ENCODE assay signal across 12 mouse cellular contexts in genomic region chr11:32010663-32010970, GRCm38 (mm10). TPM values are rescaled to one million over a fixed set of nuclear protein-coding genes. Genes with fewer than 3 reads are reported as not detected.
DNase-seq lines count a peak whose midpoint lies in the region; ATAC-seq and TF ChIP-seq lines count a peak whose summit lies in the region.
"Had no signal": no experiment of that assay in that cellular context is flagged by ENCODE, and none has a peak within 500 bp of the region (broad histone marks: within the 10 kb centered on the region; RNA-seq: fewer than 3 reads in every experiment).

No protein-coding gene starts in this region.

- no peak overlapping the region for H3K4me3 ChIP-seq in kidney, embryonic 16.5 days (ENCODE audit: low read length)
- no peak overlapping the region for H3K4me3 ChIP-seq in forebrain, embryonic 11.5 days (ENCODE audit: low read depth, low read length)
- no peak overlapping the region; the same call in 1 of the 2 replicates for H3K4me3 ChIP-seq in neural tube, embryonic 13.5 days
- no peak overlapping the region for H3K4me3 ChIP-seq in stomach, postnatal 0 days (ENCODE audit: low read depth, low read length)
- H3K4me3 ChIP-seq: embryonic facial prominence, embryonic 15.5 days had no signal

- no peak for TF ChIP-seq CTCF in stomach, postnatal 0 days (IDR thresholded peaks at IDR 0.05; ENCODE audit: low read depth)

- no peak for ATAC-seq in kidney, embryonic 16.5 days (ENCODE audit: low FRiP score, low TSS enrichment)
- ATAC-seq in forebrain, embryonic 11.5 days (replicated peaks; ENCODE audit: low FRiP score) = peak; percentile 17; the same call in 1 of the 2 replicates
- peak; percentile 6; the same call in 1 of the 2 replicates for ATAC-seq in neural tube, embryonic 13.5 days (ENCODE audit: low read depth)
- ATAC-seq in stomach, postnatal 0 days (ENCODE audit: low FRiP score, low TSS enrichment) = no peak

- 52% methylated on average over 5 of the region's 5 CpGs for WGBS in kidney, embryonic 16.5 days
- WGBS in forebrain, embryonic 11.5 days = 56% methylated on average over 5 of the region's 5 CpGs
- 44% methylated on average over 5 of the region's 5 CpGs for WGBS in neural tube, embryonic 13.5 days
- WGBS in stomach, postnatal 0 days = 62% methylated on average over 5 of the region's 5 CpGs

- no peak overlapping the region for H3K9ac ChIP-seq in kidney, embryonic 16.5 days (replicated peaks; ENCODE audit: low read length)
- no peak overlapping the region for H3K9ac ChIP-seq in forebrain, embryonic 11.5 days (ENCODE audit: low read length)
- 0 out of 2 replicates have a peak overlapping the region, but pooled peaks have one; percentile 18 for H3K9ac ChIP-seq in neural tube, embryonic 13.5 days
- H3K9ac ChIP-seq in stomach, postnatal 0 days (ENCODE audit: low read length) = no peak overlapping the region
- H3K9ac ChIP-seq: embryonic facial prominence, embryonic 15.5 days had no signal

- H3K27me3 ChIP-seq in kidney, embryonic 16.5 days (ENCODE audit: insufficient read depth, low read length) = no peaks in the 10 kb centered on the region
- H3K27me3 ChIP-seq in forebrain, embryonic 11.5 days (ENCODE audit: control insufficient read depth, insufficient read depth, low read length) = no peaks in the 10 kb centered on the region
- H3K27me3 ChIP-seq in neural tube, embryonic 13.5 days = no peaks in the 10 kb centered on the region
- H3K27me3 ChIP-seq in stomach, postnatal 0 days (ENCODE audit: control insufficient read depth, insufficient read depth, low read length) = no peaks in the 10 kb centered on the region
- H3K27me3 ChIP-seq: embryonic facial prominence, embryonic 15.5 days had no signal

- peak; percentile 21 for DNase-seq in kidney, postnatal 14 days
- no peak for DNase-seq in forebrain, embryonic 11.5 days (ENCODE audit: low spot score)
- DNase-seq in induced T-regulatory cell, adult 2 months (ENCODE audit: low read depth) = peak; percentile 84
- no peak for DNase-seq in Muller cell, postnatal 12 days (ENCODE audit: inconsistent ontology term)
- no peak for DNase-seq in stomach, postnatal 0 days (ENCODE audit: low spot score)
- no peak for DNase-seq in cerebellum, adult 8-10 months
- DNase-seq: gastrocnemius, postnatal 10 days had no signal

- H3K9me3 ChIP-seq in kidney, embryonic 16.5 days (ENCODE audit: low read length) = peaks cover 10% of the 10 kb centered on the region
- H3K9me3 ChIP-seq in forebrain, embryonic 11.5 days (ENCODE audit: control insufficient read depth, low read length) = peaks cover 7% of the 10 kb centered on the region; the same call in 1 of the 2 replicates
- H3K9me3 ChIP-seq in neural tube, embryonic 13.5 days = peaks cover 12% of the 10 kb centered on the region; the same call in 1 of the 2 replicates
- no peaks in the 10 kb centered on the region for H3K9me3 ChIP-seq in stomach, postnatal 0 days (ENCODE audit: control insufficient read depth, low read length)
- H3K9me3 ChIP-seq: embryonic facial prominence, embryonic 15.5 days had no signal

- peaks cover 17% of the 10 kb centered on the region for H3K4me1 ChIP-seq in kidney, embryonic 16.5 days (ENCODE audit: insufficient read depth, low read length)
- H3K4me1 ChIP-seq in forebrain, embryonic 11.5 days (replicated peaks; ENCODE audit: control insufficient read depth, insufficient read depth, low read length) = peaks cover 8% of the 10 kb centered on the region; the same call in 1 of the 2 replicates
- H3K4me1 ChIP-seq in neural tube, embryonic 13.5 days (replicated peaks) = peaks cover 76% of the 10 kb centered on the region
- no peaks in the 10 kb centered on the region for H3K4me1 ChIP-seq in stomach, postnatal 0 days (replicated peaks; ENCODE audit: control insufficient read depth, insufficient read depth)

- H3K27ac ChIP-seq in kidney, embryonic 16.5 days (ENCODE audit: low read length) = no peak overlapping the region
- peak overlapping the region; percentile 59; the same call in 1 of the 2 replicates for H3K27ac ChIP-seq in forebrain, embryonic 11.5 days (ENCODE audit: low read depth, low read length)
- peak overlapping the region; percentile 80 for H3K27ac ChIP-seq in neural tube, embryonic 13.5 days (replicated peaks)
- H3K27ac ChIP-seq in stomach, postnatal 0 days (replicated peaks) = no peak overlapping the region
- H3K27ac ChIP-seq: embryonic facial prominence, embryonic 15.5 days; macrophage had no signal

- H3K4me2 ChIP-seq in kidney, embryonic 16.5 days (replicated peaks; ENCODE audit: low read depth, low read length) = no peak overlapping the region
- no peak overlapping the region for H3K4me2 ChIP-seq in forebrain, embryonic 11.5 days (ENCODE audit: low read depth, low read length, severe bottlenecking)
- H3K4me2 ChIP-seq in neural tube, embryonic 13.5 days = peak overlapping the region; percentile 39
- no peak overlapping the region for H3K4me2 ChIP-seq in stomach, postnatal 0 days (replicated peaks; ENCODE audit: low read depth)
- H3K4me2 ChIP-seq: embryonic facial prominence, embryonic 15.5 days had no signal

- TF ChIP-seq EP300 in stomach, postnatal 0 days (optimal IDR thresholded peaks at IDR 0.05) = no peak

- H3K36me3 ChIP-seq in kidney, embryonic 16.5 days (ENCODE audit: insufficient read depth, low read length) = no peaks in the 10 kb centered on the region
- peaks cover 2% of the 10 kb centered on the region; the same call in 1 of the 2 replicates for H3K36me3 ChIP-seq in forebrain, embryonic 11.5 days (ENCODE audit: control insufficient read depth, insufficient read depth, low read length)
- peaks cover 55% of the 10 kb centered on the region for H3K36me3 ChIP-seq in neural tube, embryonic 13.5 days
- H3K36me3 ChIP-seq in stomach, postnatal 0 days (ENCODE audit: control insufficient read depth, insufficient read depth, low read length) = no peaks in the 10 kb centered on the region
- H3K36me3 ChIP-seq: embryonic facial prominence, embryonic 15.5 days had no signal

RNA-seq across cellular contexts. Expression of gene Nsg2, which starts 10.4 kb away (rescaled TPM):
- polyA plus RNA-seq in kidney, embryonic 16.5 days (2015; fragmentation: Nextera tagmentation; extraction: Ambion mirVana) = 5.9 and 8.4 TPM in 2 replicates
- 24.9 and 27.1 TPM in 2 replicates for polyA plus RNA-seq in forebrain, embryonic 11.5 days (2014; fragmentation: Nextera tagmentation; extraction: Ambion mirVana)
- 356 and 366 TPM in 2 replicates for polyA plus RNA-seq in neural tube, embryonic 13.5 days (2015; fragmentation: Nextera tagmentation; extraction: Ambion mirVana)
- polyA plus RNA-seq in stomach, postnatal 0 days (2015; fragmentation: Nextera tagmentation; extraction: Ambion mirVana) = 6.1 and 6.5 TPM in 2 replicates
- polyA plus RNA-seq: C2C12, macrophage had no signal

RNA-seq across cellular contexts. Expression of gene 4930524B15Rik, which starts 45.2 kb away (rescaled TPM):
- 0.17 TPM in 1 of 2 replicates, not detected in the other for polyA plus RNA-seq in kidney, embryonic 16.5 days (2015; fragmentation: Nextera tagmentation; extraction: Ambion mirVana)
- 0.09 and 0.17 TPM in 2 replicates for polyA plus RNA-seq in forebrain, embryonic 11.5 days (2014; fragmentation: Nextera tagmentation; extraction: Ambion mirVana)
- polyA plus RNA-seq in neural tube, embryonic 13.5 days (2015; fragmentation: Nextera tagmentation; extraction: Ambion mirVana) = 0.22 and 0.23 TPM in 2 replicates
- polyA plus RNA-seq in stomach, postnatal 0 days (2015; fragmentation: Nextera tagmentation; extraction: Ambion mirVana) = 0.08 and 0.10 TPM in 2 replicates
- polyA plus RNA-seq: C2C12; embryonic facial prominence, embryonic 15.5 days; macrophage had no signal

Comparison
In these comparisons a context has a peak if more than half of its experiments do, and no peak if none do; other contexts are left out.
1. DNase-seq: peak in kidney, postnatal 14 days (single experiment) and induced T-regulatory cell, adult 2 months (single experiment); none in forebrain, embryonic 11.5 days (single experiment), Muller cell, postnatal 12 days (single experiment), stomach, postnatal 0 days (single experiment) and cerebellum, adult 8-10 months (single experiment).
2. ATAC-seq: peak in forebrain, embryonic 11.5 days (single experiment) and neural tube, embryonic 13.5 days (single experiment); none in kidney, embryonic 16.5 days (single experiment) and stomach, postnatal 0 days (single experiment).
3. H3K27ac ChIP-seq: peak in forebrain, embryonic 11.5 days (single experiment) and neural tube, embryonic 13.5 days (single experiment); none in kidney, embryonic 16.5 days (single experiment) and stomach, postnatal 0 days (single experiment).
4. RNA of gene Nsg2, which starts 10.4 kb away (polyA plus RNA-seq): 356 to 366 TPM in neural tube, embryonic 13.5 days; 24.9 to 27.1 TPM in forebrain, embryonic 11.5 days, 6.1 to 6.5 TPM in stomach, postnatal 0 days and 5.9 to 8.4 TPM in kidney, embryonic 16.5 days; every median in the first group is over 10 times any median in the second.